Mouse (Mus musculus) gastrocnemius, postnatal 10 days (tissue): ENCODE data around the gene Myo15b. TPM values are rescaled to one million over a fixed set of nuclear protein-coding genes. Genes with fewer than 3 reads are reported as not detected.

Source experiments
- DNase-seq: peaks from one replicate; pipeline ENCODE4 v3.0.0; 2021; ENCODE audit warnings: mixed read lengths
- total RNA-seq, 2 experiments: library from RNA; stranded (reverse); gene quantifications; 2 replicates each; pipeline ENCODE4 v1.2.3; 2021

Gene Myo15b
- total RNA-seq, 2 experiments from 2014 or later: not detected

DNA sequence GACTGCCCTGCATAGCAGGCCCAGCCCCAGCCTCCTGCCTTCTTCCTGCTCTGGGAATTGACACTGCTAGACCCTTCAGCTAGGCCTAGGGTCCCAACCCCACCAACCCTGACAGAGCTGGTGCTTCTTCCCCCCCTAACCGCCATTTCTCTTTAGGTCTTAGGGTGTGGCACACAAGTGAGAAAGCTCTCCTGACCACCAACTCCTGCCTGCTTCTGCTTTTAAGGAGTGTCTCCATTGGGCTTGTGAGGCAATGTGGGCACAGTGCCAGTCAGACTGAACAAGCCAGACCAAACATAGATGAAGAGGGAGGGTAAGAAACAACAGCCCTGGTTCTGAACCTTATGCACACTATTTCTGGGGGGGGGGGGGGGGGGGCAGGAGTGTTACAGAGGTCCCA lies 44.6 kb downstream of the Myo15b start:
- DNase-seq: peak; percentile 53

DNA sequence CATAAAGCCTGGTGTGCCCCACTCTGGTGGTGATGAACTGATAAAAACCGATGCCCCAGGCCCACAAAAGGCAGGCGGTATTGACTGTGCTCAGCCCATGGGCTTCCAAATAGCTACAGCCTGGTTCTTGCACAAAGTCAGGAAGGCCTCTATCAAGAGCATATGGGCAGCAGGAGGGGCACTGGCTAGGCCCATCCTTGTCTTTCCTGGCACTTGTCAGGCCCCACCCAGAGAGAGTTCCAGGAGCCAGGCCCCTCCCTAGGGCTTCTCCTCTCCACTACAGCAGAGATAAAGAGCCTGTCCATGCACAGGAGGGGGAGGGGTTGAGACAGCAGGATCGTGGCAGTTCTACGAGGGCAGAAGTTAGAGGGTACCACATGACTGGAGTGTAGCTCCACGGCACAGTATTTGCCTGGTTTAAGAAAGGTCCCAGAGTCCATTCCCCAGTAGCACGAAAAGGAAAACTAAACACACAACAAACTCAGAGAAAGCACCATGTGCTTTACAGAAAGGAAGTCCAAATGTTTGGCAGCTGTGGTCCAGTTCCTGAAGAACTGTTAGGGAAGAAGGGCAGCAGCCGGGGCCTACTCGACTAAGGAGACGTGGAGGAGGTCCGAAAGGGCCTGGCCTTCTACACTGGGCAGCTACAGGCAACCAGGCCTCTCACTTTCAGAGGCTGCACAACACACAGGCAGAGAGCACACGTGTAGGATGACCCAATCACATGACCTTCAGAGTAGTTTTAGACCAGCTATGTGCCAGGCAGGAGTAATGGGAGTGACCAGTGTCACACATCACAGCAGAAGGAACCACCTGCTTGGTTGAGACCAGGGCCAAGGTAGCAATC lies 45.4 kb downstream of the Myo15b start:
- no peak for DNase-seq

DNA sequence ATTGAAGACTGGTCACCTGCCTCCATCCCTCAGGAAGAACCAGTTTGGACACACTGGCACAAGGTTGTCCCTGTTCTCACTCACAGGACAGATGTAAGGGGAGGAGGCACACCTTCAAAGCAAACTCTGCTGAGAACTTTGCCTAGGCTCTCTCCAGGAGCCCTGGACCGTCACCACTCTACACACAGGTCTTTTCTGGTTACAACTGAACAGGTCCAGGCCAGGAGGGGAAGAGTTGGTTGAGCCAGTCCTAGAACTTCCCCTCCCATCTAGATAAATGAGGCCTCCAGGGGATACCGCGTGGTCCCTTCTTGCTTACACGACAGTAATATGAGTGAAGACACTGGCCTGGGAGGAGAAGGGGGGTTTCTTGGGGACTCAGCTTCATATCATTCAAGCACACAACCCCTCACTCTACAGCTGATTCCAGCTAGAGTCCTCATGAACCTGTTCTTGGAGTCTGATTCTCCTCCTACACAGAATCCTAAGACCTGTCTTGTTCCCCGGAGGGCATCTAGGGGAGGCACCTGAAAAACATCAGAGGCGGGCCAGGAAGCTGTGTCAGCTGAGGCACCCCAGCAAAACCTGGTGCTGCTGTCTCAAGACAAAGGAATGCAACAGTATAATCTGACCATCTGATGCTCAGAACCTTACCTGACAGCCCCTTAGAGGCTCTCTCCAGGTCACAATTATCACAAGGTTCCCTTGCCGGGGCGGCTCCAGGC lies 46.2 kb downstream of the Myo15b start:
- DNase-seq: no peak

DNA sequence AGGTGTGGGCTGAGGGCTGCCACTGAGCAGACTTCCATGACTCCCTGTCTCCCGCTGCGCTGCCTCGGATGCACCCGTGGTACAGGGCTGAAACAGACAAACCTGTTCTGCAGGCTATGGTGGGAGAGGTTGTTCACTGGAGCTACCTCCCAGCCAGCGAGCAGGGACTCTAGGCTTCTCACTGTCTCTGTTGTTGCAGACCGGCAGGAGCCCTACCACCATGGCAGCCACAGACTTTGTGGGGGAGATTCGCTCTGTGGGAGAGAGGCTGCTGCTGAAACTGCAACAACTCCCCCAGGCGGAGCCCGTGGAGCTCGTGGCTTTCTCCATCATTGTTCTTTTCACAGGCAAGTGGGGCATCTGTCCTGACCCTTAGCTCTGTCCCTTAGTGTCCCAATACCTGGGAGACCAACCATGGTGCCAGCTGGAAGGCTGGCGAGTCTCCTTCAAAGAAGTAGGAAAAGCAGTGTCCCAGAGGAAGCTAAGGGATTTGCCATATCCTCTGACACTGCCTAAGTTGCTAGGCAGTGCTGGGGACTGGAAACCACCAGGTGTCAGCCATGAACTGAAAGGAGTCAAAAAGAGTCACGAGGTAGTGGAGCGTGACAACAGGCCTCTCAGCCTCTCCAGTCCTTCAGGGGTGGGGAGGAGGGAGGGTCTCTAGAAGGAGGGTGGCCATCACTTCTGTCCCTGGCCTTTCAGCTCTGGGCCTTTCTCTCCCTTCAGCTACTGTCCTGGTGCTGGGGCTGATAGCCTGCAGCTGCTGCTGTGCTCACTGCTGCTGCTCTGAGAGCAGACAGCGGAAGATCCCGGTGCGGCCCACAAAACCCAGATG lies 47.0 kb downstream of the Myo15b start:
- no peak for DNase-seq

DNA sequence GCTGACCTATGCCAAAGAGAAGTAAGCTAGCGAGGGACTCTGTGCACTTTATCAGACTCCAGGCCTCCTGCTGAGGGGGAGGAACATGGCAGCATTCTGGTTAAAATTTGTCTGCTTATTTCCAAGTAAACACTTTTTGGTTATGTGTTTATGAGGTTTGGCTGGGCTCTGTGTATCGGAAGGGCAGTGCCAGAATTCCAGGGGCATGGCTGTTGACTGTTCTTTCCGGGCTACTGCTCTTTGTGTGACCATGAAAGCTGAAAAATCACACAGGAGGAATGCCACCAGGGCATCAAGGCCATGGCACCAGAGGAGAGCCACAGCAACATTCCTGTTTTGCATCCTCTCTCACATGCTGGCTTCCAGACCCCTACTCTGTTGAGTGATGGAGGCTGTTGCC lies 47.9 kb downstream of the Myo15b start:
- DNase-seq: no peak

DNA sequence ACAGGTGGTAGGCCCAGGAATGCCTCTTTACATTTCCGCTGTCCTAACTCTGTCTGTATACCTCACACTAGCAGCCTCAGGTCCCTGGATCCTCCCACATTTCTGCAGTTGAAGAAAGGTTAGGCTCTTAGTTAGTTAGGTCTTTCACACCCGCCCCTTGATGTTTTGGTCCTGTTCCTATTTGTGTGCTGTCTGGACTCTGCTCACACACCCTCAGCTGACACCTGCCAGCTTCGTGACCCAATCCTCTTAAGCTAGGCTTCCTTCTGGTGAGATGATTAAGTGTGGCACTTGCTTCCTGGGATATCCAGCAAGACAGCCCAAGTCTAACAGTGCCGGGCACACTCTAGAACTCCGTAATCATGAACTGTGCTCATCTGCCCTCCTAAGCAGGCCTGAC lies 48.3 kb downstream of the Myo15b start:
- no peak for DNase-seq

DNA sequence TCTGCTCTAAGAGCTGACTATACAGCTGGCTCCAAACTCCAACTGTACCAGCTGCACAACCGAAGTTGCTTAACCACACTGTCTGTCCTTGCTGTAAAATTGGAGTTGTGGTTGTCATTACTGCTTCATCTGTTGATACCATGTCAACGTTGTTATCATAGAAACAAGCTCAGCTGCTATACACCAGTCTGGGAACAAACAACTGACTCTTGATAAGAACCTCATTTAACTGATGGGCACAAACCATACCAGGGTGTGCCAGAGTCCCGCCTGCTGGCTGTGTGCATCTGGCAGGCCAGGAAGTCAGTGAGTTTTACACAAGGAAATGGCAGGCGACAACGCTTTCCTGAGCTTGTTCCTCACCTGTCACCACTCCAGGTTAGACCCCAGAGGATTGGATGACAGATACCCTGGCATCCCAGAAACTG lies 52.9 kb downstream of the Myo15b start:
- DNase-seq: no peak

DNA sequence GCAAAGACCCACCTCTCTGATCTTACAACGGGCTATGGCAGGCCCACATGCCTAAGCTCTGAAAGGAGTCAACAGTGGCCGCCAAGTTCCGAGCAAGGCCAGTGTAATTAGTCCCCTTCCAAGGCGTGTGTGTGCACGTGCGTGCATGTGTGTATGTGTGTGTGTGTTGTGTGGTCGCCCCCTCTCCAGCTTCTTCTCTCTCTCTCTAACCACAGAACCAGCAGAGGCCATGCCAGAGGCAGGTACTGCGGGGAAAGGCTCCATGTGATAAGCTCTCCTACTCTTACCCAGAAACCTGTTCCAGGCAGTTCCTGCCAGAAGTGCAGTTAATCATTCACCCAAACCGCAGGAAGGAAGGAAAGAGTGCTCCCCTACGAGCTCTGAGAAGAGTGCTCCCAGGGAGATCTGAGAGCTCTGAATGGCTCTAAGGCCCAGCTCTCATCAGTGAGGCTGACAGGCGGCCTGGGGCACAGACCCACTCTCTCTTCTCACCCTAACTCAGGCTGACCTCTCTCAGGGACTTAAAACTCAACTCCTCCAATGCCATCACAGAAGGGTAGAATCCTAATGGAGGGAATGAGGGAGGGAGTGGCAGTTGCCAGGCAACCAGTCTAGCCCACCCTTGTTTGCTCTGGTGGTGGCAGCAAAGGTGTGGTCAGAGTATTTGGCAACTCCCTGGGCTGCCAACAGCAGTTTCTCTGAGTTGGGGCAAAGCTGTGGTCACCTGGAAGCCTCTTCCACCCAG lies 53.6 kb downstream of the Myo15b start, which contains the start of gene Smim6:
Gene Smim6 (plus strand): TSS at position 386 of the 745 bp plus-strand sequence.
- DNase-seq: no peak

DNA sequence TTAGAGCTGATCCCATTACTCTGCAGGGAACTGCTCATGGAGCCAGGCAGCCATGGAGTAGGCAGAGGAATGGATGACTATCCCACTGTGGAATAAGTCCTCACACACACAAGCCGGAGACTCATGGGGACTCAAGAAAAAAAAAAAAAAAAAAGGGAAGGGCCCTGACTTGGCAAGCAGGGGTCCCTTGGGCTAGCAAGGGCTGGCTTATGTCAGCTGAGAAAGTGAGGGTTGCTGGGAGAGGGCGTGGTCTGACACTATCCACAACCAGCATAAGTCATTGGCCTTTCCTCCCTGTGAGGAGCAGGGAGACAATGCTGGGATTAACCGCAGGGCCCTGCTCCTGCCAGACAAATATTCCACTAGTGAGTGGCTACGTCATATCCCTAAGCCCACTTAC lies 58.4 kb downstream of the Myo15b start:
- DNase-seq: no peak

DNA sequence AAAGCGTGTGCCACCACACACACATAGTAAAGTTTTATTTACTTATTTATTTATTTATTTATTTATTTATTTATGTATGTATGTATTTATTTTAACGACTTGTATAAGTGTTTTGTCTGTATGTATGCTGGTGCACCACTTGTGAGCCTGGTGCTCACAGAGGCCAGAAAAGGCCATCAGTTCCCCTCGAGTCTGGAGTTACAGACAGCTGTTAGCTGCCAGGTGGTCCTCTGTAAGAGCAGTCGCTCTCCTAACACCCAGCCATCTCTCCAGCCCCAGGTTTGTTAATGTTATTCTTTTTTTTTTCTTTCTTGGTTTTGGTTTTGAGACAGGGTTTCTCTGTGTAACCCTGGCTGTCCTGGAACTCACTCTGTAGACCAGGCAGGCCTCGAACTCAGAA lies 60.4 kb downstream of the Myo15b start:
- no peak for DNase-seq

DNA sequence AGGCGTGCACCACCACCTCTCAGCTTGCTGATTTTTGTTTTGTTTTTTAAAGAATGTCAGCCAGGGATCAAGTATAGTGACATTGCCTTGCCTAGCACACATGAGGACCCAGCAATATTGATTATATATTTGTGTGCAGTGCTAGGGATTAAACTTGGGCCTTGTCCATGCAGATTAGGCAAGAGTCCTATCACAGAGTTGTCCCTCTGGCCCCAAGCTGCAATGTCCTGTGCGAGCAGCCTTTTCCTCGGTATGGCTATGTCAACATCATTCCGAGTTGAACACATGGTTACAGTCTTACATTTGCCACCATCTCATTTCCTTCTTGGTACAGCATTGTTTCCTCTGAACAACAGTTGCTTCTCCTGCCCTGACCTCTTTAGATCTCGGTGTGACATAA lies 60.9 kb downstream of the Myo15b start:
- no peak for DNase-seq

DNA sequence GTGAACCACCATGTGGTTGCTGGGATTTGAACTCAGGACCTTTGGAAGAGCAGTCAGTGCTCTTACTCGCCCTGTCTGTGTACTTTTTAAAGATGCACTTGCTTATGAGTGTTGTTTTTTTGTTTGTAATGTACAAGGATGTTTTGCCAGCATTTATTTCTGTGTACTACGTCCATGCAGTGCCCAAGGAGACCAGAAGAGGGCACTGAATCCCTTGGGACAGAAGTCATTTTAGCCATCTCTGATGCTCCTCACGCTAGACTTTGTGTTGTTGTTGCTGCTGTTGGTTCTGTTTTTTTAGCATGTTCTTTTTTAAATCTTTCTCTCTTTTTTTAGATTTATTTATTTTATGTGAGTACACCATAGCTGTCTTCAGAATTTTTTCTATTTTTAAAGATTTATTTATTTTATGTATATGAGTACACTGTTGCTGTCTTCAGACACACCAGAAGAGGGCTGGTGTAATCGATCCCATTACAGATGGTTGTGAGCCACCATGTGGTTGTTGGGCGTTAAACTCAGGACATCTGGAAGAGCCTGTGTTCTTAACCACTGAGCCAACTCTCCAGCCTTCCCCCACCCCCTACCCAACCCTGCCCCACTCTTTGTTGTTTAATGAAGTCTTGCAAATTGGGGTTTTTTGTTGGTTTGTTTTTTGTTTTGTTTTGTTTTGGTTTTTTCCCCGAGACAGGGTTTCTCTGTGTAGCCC lies 62.1 kb downstream of the Myo15b start:
- peak; percentile 35 for DNase-seq

DNA sequence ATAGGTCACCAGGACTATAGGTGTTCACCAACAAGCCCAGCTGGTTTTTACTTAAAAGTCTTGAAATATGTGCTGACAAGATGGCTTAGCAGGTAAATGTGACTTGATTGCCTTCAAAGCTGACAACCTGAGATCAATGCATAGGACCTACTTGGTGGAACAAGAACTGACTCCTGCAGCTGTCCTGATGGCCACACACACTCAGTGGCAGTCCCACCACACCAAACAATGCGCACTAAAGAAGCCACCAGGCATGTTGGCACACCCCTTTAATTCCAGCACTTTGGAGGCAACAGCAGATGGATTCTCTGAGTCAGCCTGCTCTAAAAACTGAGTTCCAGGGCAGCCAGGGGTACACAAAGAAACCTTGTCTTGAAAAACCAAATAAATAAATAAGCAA lies 63.8 kb downstream of the Myo15b start:
- DNase-seq: no peak

DNA sequence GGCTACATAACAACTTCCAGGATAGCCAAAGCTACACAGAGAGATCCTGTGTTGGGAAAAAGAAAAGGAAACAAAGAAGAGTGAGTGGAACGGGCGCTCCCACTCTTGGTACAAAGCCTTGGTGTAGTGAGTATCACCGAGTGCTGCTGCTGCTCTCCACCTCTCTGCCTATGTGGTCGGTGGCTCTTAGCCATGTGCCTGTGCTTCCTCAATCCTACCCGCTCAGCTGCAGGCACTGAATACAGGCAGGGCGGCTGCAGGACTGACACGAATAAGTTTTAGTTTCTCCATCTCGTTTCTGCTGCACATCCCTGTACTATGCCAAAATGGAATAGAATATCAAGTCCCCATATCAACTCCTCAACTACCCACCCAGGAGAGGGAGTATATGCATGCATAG lies 70.8 kb downstream of the Myo15b start:
- DNase-seq: no peak

DNA sequence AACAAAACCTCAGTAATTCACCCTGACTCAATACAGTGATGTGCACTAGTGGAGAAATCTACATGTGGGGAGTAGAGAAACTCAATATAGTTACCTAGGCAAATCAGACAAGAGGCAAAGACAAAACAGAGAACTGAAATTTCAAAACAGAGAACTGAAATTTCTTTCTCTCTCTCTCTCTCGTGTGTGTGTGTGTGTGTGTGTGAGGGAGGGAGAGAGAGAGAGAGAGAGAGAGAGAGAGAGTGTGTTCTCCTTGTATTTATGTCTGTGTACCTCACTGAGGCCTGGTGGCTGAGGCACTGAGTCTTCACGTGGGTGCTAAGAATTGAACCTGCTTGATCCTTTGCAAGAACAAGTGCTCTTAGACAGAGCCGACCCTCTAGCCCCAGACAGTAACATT lies 71.6 kb downstream of the Myo15b start:
- no peak for DNase-seq

DNA sequence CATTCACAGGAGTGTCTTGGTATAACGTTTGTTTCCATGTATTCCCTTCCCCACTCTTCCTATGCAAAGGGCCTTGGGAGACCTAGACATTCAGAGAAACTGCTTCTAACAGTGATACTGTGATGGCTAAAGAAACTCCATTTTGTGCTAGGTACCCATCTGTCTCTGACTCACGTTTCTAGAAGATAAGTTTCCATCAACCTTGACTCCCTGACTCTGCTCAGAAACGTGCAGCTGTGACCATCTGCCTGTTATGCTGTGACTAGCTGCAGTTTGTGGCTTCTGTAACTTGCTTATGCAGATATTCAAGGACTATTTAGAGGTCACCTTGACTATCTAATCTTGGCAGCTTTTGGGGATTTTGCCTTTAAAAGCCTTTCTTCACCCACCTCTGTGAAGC lies 73.0 kb downstream of the Myo15b start:
- DNase-seq: no peak

DNA sequence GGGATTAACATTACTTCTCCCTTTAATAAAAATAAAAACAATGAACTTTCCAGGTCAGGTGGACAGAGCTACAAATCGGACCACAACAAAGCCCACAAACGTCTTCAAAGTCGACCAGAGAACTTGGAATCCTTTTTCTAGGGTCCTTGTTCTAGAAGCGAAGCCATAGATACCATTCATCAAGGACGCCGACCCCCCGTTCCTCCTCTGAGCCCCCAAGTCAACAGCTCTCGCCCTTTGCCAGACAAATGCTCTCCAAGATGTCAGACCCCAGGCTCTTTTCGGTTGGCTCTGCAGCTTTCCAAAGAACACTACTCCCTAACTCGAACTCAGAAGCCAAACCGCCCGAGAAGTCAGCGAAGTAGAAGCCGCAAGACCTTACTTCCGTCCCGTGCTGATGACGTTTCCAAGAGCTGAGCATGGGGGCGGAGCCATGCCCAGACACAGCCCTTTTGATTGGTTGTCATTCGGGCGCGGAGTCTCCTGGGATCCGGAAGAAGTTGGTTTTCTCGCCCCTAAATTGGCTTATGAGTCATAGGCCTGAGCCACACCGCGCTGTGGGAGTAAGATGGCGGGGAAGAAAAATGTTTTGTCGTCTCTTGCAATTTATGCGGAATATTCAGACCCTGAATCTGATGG lies 75.0 kb downstream of the Myo15b start, which contains the start of the genes Sap30bp and Recql5:
Gene Sap30bp (plus strand): TSS at position 175 of the 639 bp plus-strand sequence.
Gene Recql5 (minus strand): TSS at position 370 of the 639 bp plus-strand sequence.
- peak; percentile 95 for DNase-seq

DNA sequence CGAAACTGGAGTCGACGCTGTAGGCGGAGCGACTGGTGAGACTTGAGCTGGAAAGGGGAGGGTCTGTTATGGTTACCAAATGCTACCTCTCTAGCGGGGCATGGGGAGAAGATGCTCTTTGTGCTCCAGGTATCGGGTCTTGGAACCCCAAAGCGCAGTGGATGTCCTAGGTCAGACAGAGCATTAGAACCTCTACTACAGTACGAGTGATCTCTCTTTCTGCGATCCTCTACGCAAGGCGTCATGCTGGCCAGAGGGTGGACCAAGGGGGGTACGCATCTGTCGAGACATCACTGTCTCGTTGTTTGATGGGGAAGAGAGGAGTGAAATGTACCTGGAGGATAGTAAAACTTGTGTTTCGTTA lies 75.5 kb downstream of the Myo15b start:
- DNase-seq: no peak

DNA sequence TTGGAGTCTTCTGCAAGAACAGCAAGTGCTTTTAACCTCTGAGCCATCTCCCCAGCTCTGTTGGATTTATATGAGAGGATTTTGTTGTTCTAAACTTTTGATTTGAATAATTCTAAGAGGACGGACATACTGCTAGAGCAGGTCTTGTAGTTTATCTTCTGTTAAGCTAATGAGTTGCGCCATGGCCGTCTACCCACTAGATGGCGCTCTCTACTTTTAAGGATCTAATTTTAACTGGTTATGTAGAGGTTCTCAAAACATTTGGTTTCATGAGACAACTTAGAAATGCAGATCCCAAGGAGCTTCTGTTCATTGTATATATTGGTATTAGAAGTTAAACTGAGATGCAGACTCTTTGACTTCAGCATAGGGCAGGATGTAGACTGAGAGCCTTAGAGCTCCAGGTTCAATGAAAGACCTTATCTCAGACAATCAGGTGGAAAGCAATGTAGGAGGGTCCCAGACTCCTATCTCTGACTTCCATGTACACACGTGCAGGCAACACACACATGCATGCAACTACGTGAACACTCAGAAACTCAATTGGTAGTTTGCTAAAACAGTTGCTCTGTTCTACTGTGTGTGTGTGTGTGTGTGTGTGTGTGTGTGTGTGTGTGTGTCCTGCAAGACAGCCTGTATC lies 81.6 kb downstream of the Myo15b start:
- peak; percentile 61 for DNase-seq

DNA sequence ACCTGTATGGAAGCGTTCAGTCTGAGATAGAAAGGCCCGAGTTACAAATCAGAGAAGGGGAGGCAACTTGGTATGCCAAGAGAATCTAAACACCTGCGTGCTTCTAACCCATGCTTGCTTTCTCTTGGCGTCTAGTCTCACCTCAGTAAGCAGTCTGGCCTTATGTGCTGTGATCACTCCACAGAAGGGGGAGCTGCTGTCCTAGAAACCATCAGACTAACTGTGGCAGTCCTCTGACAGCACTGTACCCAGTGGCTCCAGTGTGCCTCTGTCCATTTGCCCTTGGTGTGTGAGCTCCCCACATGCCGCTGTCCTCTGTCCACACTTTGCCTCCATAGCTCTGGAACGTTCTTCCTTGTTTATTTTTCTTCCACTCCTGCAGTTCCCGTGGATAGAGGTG lies 83.8 kb downstream of the Myo15b start:
- DNase-seq: no peak
